Mouse (Mus musculus) heart, adult 2 months (tissue): Measurements from ENCODE around the gene Ccdc157.

Source experiments
- CTCF ChIP-seq: fragments of 200-600 bp; IDR thresholded peaks from 2 replicates; pipeline ENCODE4 v1.8.1; 2022; ENCODE audit warnings: antibody characterized with exemption, mild to moderate bottlenecking, moderate library complexity
- POLR2A ChIP-seq: fragments of 200-500 bp; IDR thresholded peaks from 2 replicates; pipeline ENCODE4 v1.6.1; 2011; ENCODE audit warnings: mild to moderate bottlenecking, low read depth, low read length, control low read depth; ENCODE audit not compliant: insufficient read depth

DNA sequence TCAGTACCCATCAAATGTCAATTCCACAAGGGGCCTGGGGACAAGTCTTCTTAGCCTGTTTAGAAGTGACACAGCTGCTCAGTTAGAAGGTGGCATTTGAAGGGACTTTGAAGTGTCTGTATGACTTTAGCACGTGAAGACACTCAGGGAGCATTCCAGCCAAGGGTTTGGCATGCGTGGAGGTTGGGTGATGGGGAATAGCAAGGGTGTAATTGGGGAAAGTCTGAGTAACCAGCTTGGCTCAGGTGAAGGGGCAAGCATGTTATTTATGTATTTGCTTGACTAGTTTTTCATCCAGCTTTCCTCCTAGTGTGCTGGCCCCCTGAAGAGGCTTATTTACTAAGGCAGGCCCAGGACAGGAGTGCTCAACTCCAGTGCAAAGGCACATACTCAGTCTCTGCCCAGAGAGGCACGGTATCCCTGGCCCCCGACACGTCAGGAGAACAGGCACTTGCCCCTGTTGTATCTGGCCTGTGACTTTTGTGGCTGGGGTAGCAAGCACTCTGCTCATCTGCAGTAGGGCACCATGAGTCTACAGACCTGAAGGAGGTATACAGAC, 45.1 kb upstream of the Ccdc157 start:
- TF ChIP-seq CTCF (no peak), POLR2A (no peak)
